Comparison of ENCODE assay signal across 25 mouse cellular contexts in the genomic region with DNA sequence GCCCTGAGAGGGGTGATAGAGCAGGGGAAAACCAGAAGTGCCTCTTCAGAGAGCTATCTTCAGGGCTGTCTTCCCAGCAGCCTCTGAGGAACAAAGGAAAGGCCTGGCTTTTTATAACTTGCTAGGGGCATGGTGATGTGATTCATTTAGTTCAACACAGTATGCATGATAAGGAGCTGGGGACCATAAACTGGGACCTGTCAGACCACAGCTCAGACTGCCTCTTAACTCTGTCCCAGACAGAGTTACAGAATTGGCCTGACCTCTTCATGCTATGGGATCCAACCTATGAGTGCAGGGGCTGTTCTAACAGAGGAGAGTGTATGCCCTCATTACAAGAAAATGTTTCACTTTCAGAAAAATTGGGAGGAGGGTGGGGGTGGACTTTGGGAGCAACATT. TPM values are rescaled to one million over a fixed set of nuclear protein-coding genes. Genes with fewer than 3 reads are reported as not detected.
DNase-seq lines count a peak whose midpoint lies in the region; ATAC-seq and TF ChIP-seq lines count a peak whose summit lies in the region.
"Had no signal": no experiment of that assay in that cellular context is flagged by ENCODE, and none has a peak within 500 bp of the region (broad histone marks: within the 10 kb centered on the region; RNA-seq: fewer than 3 reads in every experiment).

No protein-coding gene starts in this region.

- no peak for DNase-seq in heart, embryonic 10.5 days (ENCODE audit: low spot score)
- no peak for DNase-seq in heart, postnatal 36 days
- DNase-seq in heart, adult 8-10 months (ENCODE audit: low spot score) = no peak
- no peak for DNase-seq in intestine, embryonic 14.5 days (ENCODE audit: low spot score)
- no peak for DNase-seq in layer of hippocampus, adult 2 months (ENCODE audit: low spot score in 2 of 2)
- DNase-seq: adrenal gland, postnatal 14 days; cerebellum, adult 18-20 months; cerebellum, adult 9-11 months; cerebellum, postnatal 36 days; gastrocnemius, postnatal 10 days; kidney, adult 18-20 months had no signal

- intact Hi-C loops in heart, postnatal 36 days (cut with DNase I) = no loop called here

- H3K36me3 ChIP-seq in heart, embryonic 10.5 days = no peaks in the 10 kb centered on the region
- no peaks in the 10 kb centered on the region for H3K36me3 ChIP-seq in heart, embryonic 14.5 days (ENCODE audit: control insufficient read depth, insufficient read depth, low read length)
- no peaks in the 10 kb centered on the region for H3K36me3 ChIP-seq in intestine, embryonic 14.5 days (ENCODE audit: control insufficient read depth, insufficient read depth, low read length)
- no peaks in the 10 kb centered on the region for H3K36me3 ChIP-seq in intestine, postnatal 0 days (ENCODE audit: control insufficient read depth, insufficient read depth)
- H3K36me3 ChIP-seq: embryonic facial prominence, embryonic 13.5 days; forebrain, embryonic 12.5 days; hindbrain, embryonic 10.5 days had no signal

- no peaks in the 10 kb centered on the region for H3K27me3 ChIP-seq in heart, embryonic 10.5 days (ENCODE audit: insufficient read depth, poor library complexity, severe bottlenecking)
- no peaks in the 10 kb centered on the region for H3K27me3 ChIP-seq in heart, embryonic 14.5 days (ENCODE audit: control insufficient read depth, insufficient read depth, low read length)
- H3K27me3 ChIP-seq in intestine, embryonic 14.5 days (replicated peaks; ENCODE audit: control insufficient read depth, insufficient read depth, low read length) = no peaks in the 10 kb centered on the region
- H3K27me3 ChIP-seq in intestine, postnatal 0 days (replicated peaks; ENCODE audit: control insufficient read depth, insufficient read depth, low read length) = no peaks in the 10 kb centered on the region
- H3K27me3 ChIP-seq: embryonic facial prominence, embryonic 13.5 days; forebrain, embryonic 12.5 days; Patski had no signal

- ATAC-seq in heart, embryonic 14.5 days (ENCODE audit: insufficient number of reproducible peaks, insufficient read depth, low FRiP score, low read depth) = no peak
- ATAC-seq in intestine, embryonic 14.5 days (replicated peaks; ENCODE audit: low FRiP score, low TSS enrichment, low read depth) = peak; percentile 81
- no peak for ATAC-seq in intestine, postnatal 0 days
- ATAC-seq: activated CD4-positive, CD25-positive, alpha-beta regulatory T cell, adult 4 months; forebrain, embryonic 16.5 days; Patski had no signal

- no peak overlapping the region for H3K4me2 ChIP-seq in heart, embryonic 14.5 days (ENCODE audit: low read length)
- H3K4me2 ChIP-seq in intestine, embryonic 14.5 days (ENCODE audit: low read length) = no peak overlapping the region
- H3K4me2 ChIP-seq in intestine, postnatal 0 days (replicated peaks; ENCODE audit: low read depth) = no peak overlapping the region
- H3K4me2 ChIP-seq: embryonic facial prominence, embryonic 13.5 days; forebrain, embryonic 12.5 days; hindbrain, embryonic 14.5 days had no signal

- H3K9ac ChIP-seq in heart, embryonic 14.5 days (ENCODE audit: low read length) = no peak overlapping the region
- no peak overlapping the region for H3K9ac ChIP-seq in intestine, embryonic 14.5 days (ENCODE audit: low read length)
- H3K9ac ChIP-seq in intestine, postnatal 0 days (ENCODE audit: low read depth, low read length) = no peak overlapping the region
- H3K9ac ChIP-seq: embryonic facial prominence, embryonic 13.5 days; forebrain, embryonic 12.5 days; hindbrain, embryonic 14.5 days had no signal

- peaks cover 11% of the 10 kb centered on the region for H3K4me1 ChIP-seq in heart, embryonic 10.5 days
- H3K4me1 ChIP-seq in heart, embryonic 14.5 days (ENCODE audit: control insufficient read depth in 2 of 2, insufficient read depth in 2 of 2, low read length in 2 of 2) = peaks cover 7 to 15% of the 10 kb centered on the region in 2 experiments
- no peaks in the 10 kb centered on the region for H3K4me1 ChIP-seq in intestine, embryonic 14.5 days (replicated peaks; ENCODE audit: control insufficient read depth, insufficient read depth, low read length)
- H3K4me1 ChIP-seq in intestine, postnatal 0 days (replicated peaks; ENCODE audit: control insufficient read depth, insufficient read depth, low read length) = no peaks in the 10 kb centered on the region
- H3K4me1 ChIP-seq: embryonic facial prominence, embryonic 13.5 days; forebrain, embryonic 12.5 days; hindbrain, embryonic 10.5 days had no signal

- peak overlapping the region; percentile 56 for H3K27ac ChIP-seq in heart, embryonic 10.5 days
- H3K27ac ChIP-seq in heart, embryonic 14.5 days (replicated peaks in 1 of 2; ENCODE audit: control insufficient read depth in 1 of 2, insufficient read depth in 1 of 2, low read depth in 2 of 2, low read length in 2 of 2) = peak overlapping the region; percentile 74 to 80
- H3K27ac ChIP-seq in intestine, embryonic 14.5 days (ENCODE audit: low read depth) = no peak overlapping the region
- H3K27ac ChIP-seq in intestine, postnatal 0 days (ENCODE audit: low read depth, low read length) = no peak overlapping the region
- no peak overlapping the region for H3K27ac ChIP-seq in layer of hippocampus, adult 2 months
- H3K27ac ChIP-seq: embryonic facial prominence, embryonic 13.5 days; forebrain, embryonic 12.5 days; hindbrain, embryonic 10.5 days; hindbrain, embryonic 14.5 days had no signal

- H3K4me3 ChIP-seq in heart, embryonic 10.5 days = no peak overlapping the region
- no peak overlapping the region for H3K4me3 ChIP-seq in heart, embryonic 14.5 days (ENCODE audit: control insufficient read depth in 1 of 2, insufficient read depth in 1 of 2, low read depth in 1 of 2, low read length in 2 of 2)
- no peak overlapping the region for H3K4me3 ChIP-seq in intestine, embryonic 14.5 days (ENCODE audit: low read depth, low read length)
- H3K4me3 ChIP-seq in intestine, postnatal 0 days (ENCODE audit: low read depth, low read length) = no peak overlapping the region
- H3K4me3 ChIP-seq in layer of hippocampus, adult 2 months = no peak overlapping the region
- H3K4me3 ChIP-seq: embryonic facial prominence, embryonic 13.5 days; forebrain, embryonic 12.5 days; hindbrain, embryonic 10.5 days had no signal

- TF ChIP-seq CTCF in intestine, postnatal 0 days (IDR thresholded peaks at IDR 0.05; ENCODE audit: low read depth) = no peak
- TF ChIP-seq CTCF in layer of hippocampus, adult 2 months (conservative IDR thresholded peaks at IDR 0.05) = no peak

- H3K9me3 ChIP-seq in heart, embryonic 10.5 days = no peaks in the 10 kb centered on the region
- H3K9me3 ChIP-seq in heart, embryonic 14.5 days (ENCODE audit: control insufficient read depth, low read length) = no peaks in the 10 kb centered on the region
- no peaks in the 10 kb centered on the region for H3K9me3 ChIP-seq in intestine, embryonic 14.5 days (ENCODE audit: control insufficient read depth, low read length)
- H3K9me3 ChIP-seq in intestine, postnatal 0 days (ENCODE audit: control insufficient read depth) = no peaks in the 10 kb centered on the region
- H3K9me3 ChIP-seq: embryonic facial prominence, embryonic 13.5 days; forebrain, embryonic 12.5 days; hindbrain, embryonic 10.5 days had no signal

RNA-seq across cellular contexts. Expression of a gene that starts 59.3 kb away (rescaled TPM):
- not detected in 2 replicates for polyA plus RNA-seq in heart, embryonic 10.5 days (2016; fragmentation: Nextera tagmentation; extraction: Ambion mirVana)
- not detected for total RNA-seq in heart, postnatal 36 days (2021)
- not detected in 2 replicates for polyA plus RNA-seq in heart, embryonic 14.5 days (2014; fragmentation: Nextera tagmentation; extraction: Ambion mirVana)
- not detected for total RNA-seq in heart, adult 8-10 months (2022)
- not detected in 2 replicates for polyA plus RNA-seq in intestine, embryonic 14.5 days (2014; fragmentation: Nextera tagmentation; extraction: Ambion mirVana)
- polyA plus RNA-seq in intestine, postnatal 0 days (2015; fragmentation: Nextera tagmentation; extraction: Ambion mirVana) = not detected in 2 replicates
- total RNA-seq in layer of hippocampus, adult 2 months (2021) = not detected
- total RNA-seq: adrenal gland, adult 18-20 months; adrenal gland, postnatal 14 days; gastrocnemius, postnatal 10 days; gastrocnemius, postnatal 4 days had no signal
- polyA plus RNA-seq: activated CD4-positive, CD25-positive, alpha-beta regulatory T cell, adult 4 months; C2C12; embryonic facial prominence, embryonic 13.5 days; forebrain, embryonic 12.5 days; frontal cortex, adult 2 months; hindbrain, embryonic 10.5 days; kidney, embryonic 14.5 days; Patski had no signal

Comparison
In these comparisons a context has a peak if more than half of its experiments do, and no peak if none do; other contexts are left out.
1. H3K27ac ChIP-seq: peak in heart, embryonic 10.5 days (single experiment) and heart, embryonic 14.5 days (2 of 2); none in intestine, embryonic 14.5 days (single experiment), intestine, postnatal 0 days (single experiment) and layer of hippocampus, adult 2 months (single experiment).